Mouse (Mus musculus) heart, adult 8-10 months (tissue): Measurements from ENCODE around the gene Mapk6. TPM values are rescaled to one million over a fixed set of nuclear protein-coding genes. Genes with fewer than 3 reads are reported as not detected.
"Not testable (repeated sequence)": the region's sequence is repeated elsewhere in the genome, so short reads cannot be mapped to it uniquely, and the experiment has no call there.

Experiments
- DNase-seq: peaks from one replicate; pipeline ENCODE4 v3.0.0; 2022; ENCODE audit warnings: low spot score
- total RNA-seq, 4 experiments: library from RNA; stranded (reverse); gene quantifications; 2 replicates each; pipeline ENCODE4 v1.2.4; 2022

Mapk6 gene
- total RNA-seq, 4 experiments from 2014 or later = 21.8 to 25.3 (median 22.6) TPM

GRCm38 (mm10) chr9:75383785-75384184 lies 26.0 kb downstream of the Mapk6 start:
- DNase-seq = no peak

GRCm38 (mm10) chr9:75382825-75383224 lies 27.0 kb downstream of the Mapk6 start:
- DNase-seq = no peak

GRCm38 (mm10) chr9:75378774-75379173 lies 31.0 kb downstream of the Mapk6 start:
- no peak for DNase-seq

GRCm38 (mm10) chr9:75376428-75376827 lies 33.4 kb downstream of the Mapk6 start:
- no peak for DNase-seq

- DNase-seq = no peak
Measured at GRCm38 (mm10) chr9:75375606-75376005, 34.2 kb downstream of the Mapk6 start.

GRCm38 (mm10) chr9:75368779-75369178 lies 41.0 kb downstream of the Mapk6 start:
- DNase-seq = no peak

GRCm38 (mm10) chr9:75366191-75366590 lies 43.6 kb downstream of the Mapk6 start:
- no peak for DNase-seq

GRCm38 (mm10) chr9:75365195-75365594 lies 44.6 kb downstream of the Mapk6 start:
- no peak for DNase-seq

- not testable (repeated sequence) for DNase-seq
Measured at GRCm38 (mm10) chr9:75363702-75364101, 46.1 kb downstream of the Mapk6 start.

GRCm38 (mm10) chr9:75363001-75363400 lies 46.8 kb downstream of the Mapk6 start:
- peak; percentile 19 for DNase-seq

- no peak for DNase-seq
Measured at GRCm38 (mm10) chr9:75362201-75362600, 47.6 kb downstream of the Mapk6 start.

GRCm38 (mm10) chr9:75361699-75362098 lies 48.1 kb downstream of the Mapk6 start:
- DNase-seq = peak; percentile 69

- no peak for DNase-seq
Measured at GRCm38 (mm10) chr9:75357087-75357654, 52.6 kb downstream of the Mapk6 start.

- DNase-seq = no peak
Measured at GRCm38 (mm10) chr9:75355783-75356182, 54.0 kb downstream of the Mapk6 start.

- DNase-seq = no peak
Measured at GRCm38 (mm10) chr9:75353094-75353493, 56.7 kb downstream of the Mapk6 start.

GRCm38 (mm10) chr9:75348641-75349040 lies 61.2 kb downstream of the Mapk6 start:
- DNase-seq = no peak

- no peak for DNase-seq
Measured at GRCm38 (mm10) chr9:75348066-75348465, 61.7 kb downstream of the Mapk6 start.

GRCm38 (mm10) chr9:75347458-75347857 lies 62.3 kb downstream of the Mapk6 start, which contains the start of gene Bcl2l10:
TSS of gene Bcl2l10 (plus strand) at chr9:75347758.
- no peak for DNase-seq

- DNase-seq = no peak
Measured at GRCm38 (mm10) chr9:75342433-75342832, 67.4 kb downstream of the Mapk6 start.

- no peak for DNase-seq
Measured at GRCm38 (mm10) chr9:75338016-75338415, 71.8 kb downstream of the Mapk6 start.

GRCm38 (mm10) chr9:75334440-75334839 lies 75.4 kb downstream of the Mapk6 start:
- DNase-seq = no peak

- no peak for DNase-seq
Measured at GRCm38 (mm10) chr9:75330821-75331220, 79.0 kb downstream of the Mapk6 start.

GRCm38 (mm10) chr9:75328047-75328446 lies 81.8 kb downstream of the Mapk6 start:
- DNase-seq = no peak
